ENCODE assay signal across 7 mouse cellular contexts in the genomic region with DNA sequence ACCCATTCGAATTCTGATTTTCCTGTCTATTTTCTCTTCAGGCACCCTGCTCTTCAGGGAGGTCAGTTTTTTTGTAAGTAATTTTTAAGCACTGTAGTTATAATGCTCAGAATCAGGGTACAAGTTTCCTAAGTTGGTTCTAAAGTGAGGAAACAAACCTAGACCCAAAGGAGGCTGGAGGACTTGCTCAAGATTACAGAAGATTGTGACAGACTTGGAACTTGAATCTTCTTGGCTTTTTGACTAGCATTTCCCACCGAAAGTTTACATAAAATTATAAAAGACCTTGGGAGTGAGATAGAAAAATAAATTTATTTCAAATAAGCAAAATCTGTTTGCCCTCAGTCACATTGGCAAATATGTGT. TPM values are rescaled to one million over a fixed set of nuclear protein-coding genes. Genes with fewer than 3 reads are reported as not detected.
DNase-seq lines count a peak whose midpoint lies in the region; ATAC-seq and TF ChIP-seq lines count a peak whose summit lies in the region.

No protein-coding gene starts in this region.

- TF ChIP-seq CTCF in C2C12 (IDR thresholded peaks at IDR 0.05; ENCODE audit: control insufficient read depth, insufficient read depth, insufficient read length) = no peak
- TF ChIP-seq CTCF in forebrain, postnatal 0 days (IDR thresholded peaks at IDR 0.05; ENCODE audit: low read depth) = no peak
- TF ChIP-seq CTCF in lung, postnatal 0 days (IDR thresholded peaks at IDR 0.05) = no peak

- 36% methylated on average over 2 of the region's 2 CpGs for WGBS in forebrain, postnatal 0 days
- WGBS in lung, postnatal 0 days = 11% methylated on average over 2 of the region's 2 CpGs

- no peaks in the 10 kb centered on the region for H3K4me1 ChIP-seq in forebrain, postnatal 0 days (ENCODE audit: insufficient read depth)
- no peaks in the 10 kb centered on the region for H3K4me1 ChIP-seq in lung, postnatal 0 days (ENCODE audit: insufficient read depth, low read depth, low read length)

- no peak overlapping the region for H3K27ac ChIP-seq in forebrain, postnatal 0 days (ENCODE audit: low read depth, low read length)
- H3K27ac ChIP-seq in lung, postnatal 0 days (ENCODE audit: low read length) = peak overlapping the region; percentile 82; the same call in 1 of the 2 replicates

- H3K4me3 ChIP-seq in C2C12 (ENCODE audit: insufficient read depth, poor library complexity, severe bottlenecking) = peak overlapping the region; percentile 61
- H3K4me3 ChIP-seq in forebrain, postnatal 0 days (ENCODE audit: low read depth, low read length) = peak overlapping the region; percentile 75
- peak overlapping the region; percentile 75 for H3K4me3 ChIP-seq in lung, postnatal 0 days (ENCODE audit: low read depth, low read length)

- H3K9me3 ChIP-seq in forebrain, postnatal 0 days (ENCODE audit: low read length) = no peaks in the 10 kb centered on the region
- no peaks in the 10 kb centered on the region for H3K9me3 ChIP-seq in lung, postnatal 0 days (ENCODE audit: low read length)

- peak; percentile 26 for DNase-seq in 3T3-L1 (ENCODE audit: low read depth, low spot score)
- DNase-seq in forebrain, postnatal 0 days = no peak
- peak; percentile 82 for DNase-seq in lung, postnatal 0 days (ENCODE audit: low spot score)
- DNase-seq in frontal cortex, postnatal 25 days (ENCODE audit: low spot score in 2 of 2) = no peak
- no peak for DNase-seq in layer of hippocampus, postnatal 36 days
- no peak for DNase-seq in urinary bladder, adult 2 months (ENCODE audit: low spot score)

- H3K9ac ChIP-seq in forebrain, postnatal 0 days = 0 out of 2 replicates have a peak overlapping the region, but pooled peaks have one; percentile 81
- peak overlapping the region; percentile 68; the same call in 1 of the 2 replicates for H3K9ac ChIP-seq in lung, postnatal 0 days (replicated peaks; ENCODE audit: low read depth)

- H3ac ChIP-seq in C2C12 (ENCODE audit: control insufficient read depth, insufficient read length, low read depth) = no peak overlapping the region

- H3K79me2 ChIP-seq in C2C12 (ENCODE audit: control insufficient read depth, insufficient read depth) = peaks cover 48% of the 10 kb centered on the region

- TF ChIP-seq EP300 in lung, postnatal 0 days (IDR thresholded peaks at IDR 0.05) = 0 out of 2 replicates have a peak, but pooled peaks have one; percentile 18

- peak overlapping the region; percentile 58 for H3K4me2 ChIP-seq in forebrain, postnatal 0 days (ENCODE audit: low read depth)
- H3K4me2 ChIP-seq in lung, postnatal 0 days (replicated peaks; ENCODE audit: low read depth, low read length) = peak overlapping the region; percentile 70

- ATAC-seq in forebrain, postnatal 0 days = no peak
- no peak for ATAC-seq in lung, postnatal 0 days

- no peaks in the 10 kb centered on the region for H3K36me3 ChIP-seq in C2C12 (ENCODE audit: control insufficient read depth, insufficient read depth)
- H3K36me3 ChIP-seq in forebrain, postnatal 0 days (ENCODE audit: insufficient read depth) = no peaks in the 10 kb centered on the region
- peaks cover 3% of the 10 kb centered on the region; the same call in 1 of the 2 replicates for H3K36me3 ChIP-seq in lung, postnatal 0 days (ENCODE audit: insufficient read depth, low read length)

- peaks cover 16% of the 10 kb centered on the region for H3K79me3 ChIP-seq in C2C12 (ENCODE audit: low read depth)

- no peaks in the 10 kb centered on the region for H3K27me3 ChIP-seq in C2C12 (ENCODE audit: control insufficient read depth, insufficient read depth, insufficient read length)
- no peaks in the 10 kb centered on the region for H3K27me3 ChIP-seq in forebrain, postnatal 0 days (ENCODE audit: insufficient read depth, low read length)
- no peaks in the 10 kb centered on the region for H3K27me3 ChIP-seq in lung, postnatal 0 days (replicated peaks; ENCODE audit: insufficient read depth, low read length)

TF ChIP-seq in C2C12, 6 proteins besides CTCF, POLR2A, EP300 and RAD21:
- TF ChIP-seq MYOD1 (IDR thresholded peaks at IDR 0.05; ENCODE audit: control insufficient read depth, insufficient read length, low read depth) (no peak), USF1 (IDR thresholded peaks at IDR 0.05; ENCODE audit: low read depth) (no peak), CEBPB (IDR thresholded peaks at IDR 0.05; ENCODE audit: low read depth) (no peak), MAX (IDR thresholded peaks at IDR 0.05) (no peak), FOSL1 (IDR thresholded peaks at IDR 0.05; ENCODE audit: insufficient read depth, low read length, poor library complexity, severe bottlenecking) (no peak), MYOG (IDR thresholded peaks at IDR 0.05; ENCODE audit: control insufficient read depth, extremely low read depth, insufficient read length) (no peak)

RNA-seq across cellular contexts. Expression of a gene that starts 0.9 kb away (rescaled TPM):
- polyA plus RNA-seq in C2C12 (2012; fragmentation: generic; extraction: Trizol) = 8.2 TPM
- total RNA-seq in forebrain, postnatal 0 days (2014; rRNA removed) = 22.9 and 32.7 TPM in 2 replicates
- 19.5 and 21.6 TPM in 2 replicates for polyA plus RNA-seq in forebrain, postnatal 0 days (2015; fragmentation: Nextera tagmentation; extraction: Ambion mirVana)
- 30.1 and 35.1 TPM in 2 replicates for polyA plus RNA-seq in lung, postnatal 0 days (2015; fragmentation: Nextera tagmentation; extraction: Ambion mirVana)
- 10 to 100 TPM; 38.9 to 39.3 TPM for total RNA-seq in layer of hippocampus, postnatal 36 days (2021)
- 27.0 and 31.1 TPM in 2 replicates for polyA plus RNA-seq in urinary bladder, adult 2 months (2012; rRNA removed)

Comparison
In these comparisons a context has a peak if more than half of its experiments do, and no peak if none do; other contexts are left out.
1. DNase-seq: peak in 3T3-L1 (single experiment) and lung, postnatal 0 days (single experiment); none in forebrain, postnatal 0 days (single experiment), frontal cortex, postnatal 25 days (0 of 2), layer of hippocampus, postnatal 36 days (0 of 2) and urinary bladder, adult 2 months (single experiment).
2. Peak in every context shown above with its lines, with median percentiles within 50 percentile points of each other: H3K4me3 ChIP-seq.